Mouse (Mus musculus): ENCODE measurements at regions not wholly inside any gene's neighbourhood (a gene's known extent, or its start where the extent isn't known, plus 50 kb on each side); places are given as distances from the start of the nearest gene placed in this dataset.
"Not testable (repeated sequence)": the region's sequence is repeated elsewhere in the genome, so short reads cannot be mapped to it uniquely, and the experiment has no call there.

DNA sequence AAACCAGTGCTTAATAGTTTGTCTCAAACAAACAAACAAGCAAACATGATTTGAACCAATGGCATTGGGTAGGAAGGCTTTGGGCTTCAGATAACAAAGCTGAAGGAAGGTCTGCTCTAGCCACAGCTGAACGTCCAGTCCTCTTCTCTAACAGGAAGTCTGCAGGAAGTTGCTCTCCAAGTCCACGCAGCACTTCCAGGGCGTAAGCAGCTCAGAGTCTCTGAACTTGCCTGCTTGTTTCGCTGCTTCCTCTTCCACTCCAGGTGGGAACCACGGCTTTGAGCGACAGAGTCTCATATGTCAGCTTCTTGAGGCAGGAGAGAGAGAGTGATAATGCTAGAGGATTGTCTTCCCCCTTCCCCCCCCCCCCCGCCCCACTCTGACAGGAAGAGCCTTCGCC lies 123.6 kb downstream of the Tnfrsf21 start:
- DNase-seq = no peak

DNA sequence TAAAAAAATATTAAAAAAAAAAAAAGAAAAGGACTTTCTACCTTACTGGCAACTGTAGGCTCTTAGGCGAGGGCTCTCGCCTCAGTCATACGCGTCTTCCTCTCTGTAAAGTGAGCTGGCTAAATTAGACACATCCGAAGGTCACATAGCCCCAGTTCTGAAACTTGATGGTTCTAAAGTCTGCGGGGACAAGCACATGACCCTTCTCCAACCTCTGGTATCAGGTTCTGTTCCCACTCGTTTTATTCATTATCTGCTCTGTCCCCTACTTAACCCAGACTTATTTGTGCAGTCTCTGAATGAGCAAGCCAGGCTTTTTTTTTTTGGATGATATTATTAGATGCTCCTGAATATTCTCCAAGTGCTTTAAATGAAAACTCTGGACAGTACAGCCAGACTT lies 125.4 kb downstream of the Tnfrsf21 start:
- DNase-seq = no peak

DNA sequence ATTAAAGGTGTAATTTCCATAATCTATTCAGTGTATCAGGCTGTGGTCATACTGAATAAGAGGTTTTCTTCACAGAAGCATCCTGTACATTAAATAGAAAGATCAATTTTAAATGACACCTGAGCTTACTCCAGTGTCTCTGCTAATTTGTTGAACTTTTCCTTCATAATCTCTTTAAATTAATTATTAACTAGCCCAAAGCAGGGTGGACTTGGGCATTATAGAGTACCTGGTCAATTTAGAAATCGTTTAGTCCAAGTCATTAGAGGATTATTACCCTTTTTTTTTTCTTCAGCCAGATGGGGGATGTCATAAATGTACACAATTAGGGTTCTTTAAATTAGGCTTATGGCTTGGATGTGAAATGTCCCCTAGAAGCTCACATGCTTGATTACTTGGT lies 124.4 kb upstream of the Adgrf1 start:
- no peak for DNase-seq

DNA sequence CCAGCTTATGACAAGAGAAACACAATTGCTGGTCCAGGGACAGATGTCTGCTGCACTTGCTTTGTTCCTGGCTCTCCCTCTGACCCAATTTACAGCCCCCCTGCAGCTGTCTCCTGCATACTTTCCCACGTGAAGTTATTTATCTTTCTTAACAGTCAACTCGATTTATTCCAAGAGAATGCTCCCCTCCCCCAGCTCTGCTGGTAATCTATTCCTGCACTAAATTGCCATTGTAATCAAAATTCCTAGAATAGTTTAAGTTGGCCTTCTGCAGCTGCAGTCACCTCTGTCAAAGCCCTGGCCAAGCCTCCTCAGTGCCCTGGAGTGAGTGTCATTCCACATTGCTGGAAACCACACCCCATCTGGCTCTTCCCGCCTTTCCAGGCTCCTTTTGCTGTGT lies 122.2 kb upstream of the Adgrf1 start:
- peak; percentile 31 to 56 for DNase-seq

DNA sequence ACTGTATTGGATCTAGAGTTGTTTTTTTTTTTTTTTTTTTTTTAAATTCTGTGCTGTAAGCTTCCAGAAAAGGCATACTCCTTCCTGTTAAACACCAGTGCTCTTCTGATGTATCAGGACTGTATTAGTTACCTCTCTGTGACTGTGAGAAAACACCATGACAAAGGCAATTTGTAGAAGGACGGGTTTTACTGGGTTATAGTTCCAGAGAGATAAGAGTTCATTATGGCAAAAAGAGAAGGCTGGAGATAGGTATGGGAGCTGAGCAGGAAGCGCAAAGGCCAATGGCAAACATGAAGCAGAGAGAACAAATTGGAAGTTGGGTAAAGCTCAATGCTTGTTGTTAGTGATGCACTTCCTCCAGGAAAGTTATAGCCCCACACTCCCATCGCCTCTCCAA lies 117.5 kb upstream of the Adgrf1 start:
- no peak for DNase-seq

DNA sequence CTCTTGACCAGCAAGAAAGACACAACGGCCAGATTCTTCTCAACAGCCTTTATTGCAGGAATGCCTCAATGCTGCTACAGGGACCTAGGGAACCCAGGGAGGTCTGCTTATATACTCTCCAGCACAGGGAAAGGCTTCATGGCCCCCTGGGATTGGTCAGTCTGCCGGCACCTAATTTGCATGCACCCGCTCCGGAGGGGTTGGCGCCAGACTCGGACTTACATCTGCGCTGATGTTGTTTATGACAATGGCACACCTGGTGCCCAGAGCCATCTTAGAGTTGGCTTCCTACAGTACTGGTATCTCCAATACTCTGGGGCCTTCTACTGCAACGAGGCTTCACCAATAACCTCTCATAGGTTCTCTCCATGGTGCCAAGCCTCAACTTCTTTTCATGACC lies 114.9 kb upstream of the Adgrf1 start:
- DNase-seq = not testable (repeated sequence)

DNA sequence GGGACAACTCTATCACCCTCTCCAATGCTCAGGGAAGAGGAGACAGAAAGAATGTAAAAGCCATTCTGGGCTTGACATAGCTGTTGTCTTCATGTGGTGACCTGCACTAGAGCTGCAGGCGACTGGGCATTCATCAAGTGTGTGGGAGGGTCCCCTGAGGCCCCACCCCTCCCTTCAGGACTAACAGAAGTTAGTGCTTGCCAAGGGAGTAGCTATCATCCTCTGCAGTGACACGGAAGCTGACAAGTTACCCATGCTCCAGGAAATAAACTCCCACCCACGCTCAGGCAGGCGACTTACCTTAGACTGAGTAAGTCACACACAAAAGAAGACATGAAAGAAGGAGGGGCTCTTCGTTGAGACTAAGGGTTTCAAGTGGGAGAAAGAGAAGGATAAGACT lies 114.0 kb upstream of the Adgrf1 start:
- peak in 1 of 2 experiments; percentile 26 for DNase-seq

DNA sequence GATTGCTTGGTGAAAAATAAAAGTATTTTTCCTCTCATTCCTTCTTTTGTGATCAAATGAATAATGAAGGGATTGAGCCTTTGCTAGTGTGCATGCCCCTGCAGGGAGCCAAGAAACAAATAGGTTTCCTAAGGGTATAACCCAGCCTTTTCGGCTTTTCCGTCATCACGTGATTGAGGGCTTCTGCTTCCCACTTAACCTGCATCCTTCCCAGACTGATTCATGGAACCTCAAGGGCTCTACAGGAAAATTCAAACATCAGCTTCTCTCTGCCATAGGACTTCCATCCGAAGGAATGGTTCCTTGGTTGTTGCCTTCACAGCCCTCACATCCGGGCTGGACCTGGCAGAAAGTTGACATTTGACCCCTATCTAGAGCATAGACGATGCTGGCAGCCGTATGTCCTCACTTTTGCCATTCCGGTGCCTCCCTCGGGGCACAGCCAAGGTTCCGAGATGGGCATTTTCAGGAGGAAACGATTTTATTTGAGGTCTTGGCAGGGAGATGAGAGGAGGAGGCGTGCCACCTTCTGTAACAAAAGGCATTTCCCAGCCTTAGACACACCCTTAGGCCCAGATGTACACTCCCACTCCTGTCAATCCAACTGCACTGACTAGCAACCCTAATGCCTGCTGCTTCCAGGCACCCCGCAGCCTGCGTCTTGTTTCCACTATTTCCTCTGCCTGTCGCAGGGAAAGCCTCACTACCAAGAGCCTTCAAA lies 112.2 kb upstream of the Adgrf1 start:
- DNase-seq = peak; percentile 37 to 54

DNA sequence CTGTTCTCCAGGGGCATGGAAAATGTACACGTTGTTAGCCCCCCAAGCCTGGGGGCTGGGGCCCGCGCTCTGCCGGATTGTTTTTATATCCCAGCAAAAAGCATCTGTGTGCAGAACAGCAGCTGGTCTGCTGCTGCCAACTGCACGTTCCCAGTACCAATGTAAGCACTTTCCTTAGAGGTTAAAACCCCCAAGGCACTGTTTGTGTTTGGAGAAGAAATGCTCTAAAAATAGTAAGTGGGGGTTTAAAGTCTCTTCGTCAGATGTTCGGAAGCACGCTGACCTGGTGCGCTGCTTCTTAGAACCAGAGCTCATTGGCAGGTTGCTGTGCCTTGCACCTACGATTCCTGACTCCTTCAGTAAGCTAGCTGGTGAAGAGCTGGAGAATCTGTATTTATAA lies 111.4 kb upstream of the Adgrf1 start:
- DNase-seq = no peak

DNA sequence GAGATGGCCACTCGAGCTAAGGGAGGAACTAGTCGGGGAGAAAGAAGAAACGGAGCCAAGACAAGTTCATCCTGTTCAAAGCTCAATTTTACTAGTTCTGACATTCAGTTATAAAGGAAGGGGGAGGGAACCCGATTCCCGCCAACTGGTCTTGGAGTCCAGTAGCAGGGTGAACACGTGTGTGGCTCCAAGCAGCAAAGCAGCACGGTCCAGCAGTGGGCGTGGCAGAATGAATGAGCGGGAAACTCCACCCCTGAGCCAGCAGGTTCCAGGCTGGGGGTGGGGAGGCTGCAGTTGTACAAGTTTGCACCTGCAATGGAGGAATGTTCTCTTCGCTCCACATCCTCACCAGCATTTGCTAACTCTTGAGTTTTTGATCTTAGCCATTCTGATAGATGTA lies 108.8 kb upstream of the Adgrf1 start:
- DNase-seq = peak in 1 of 2 experiments; percentile 50

DNA sequence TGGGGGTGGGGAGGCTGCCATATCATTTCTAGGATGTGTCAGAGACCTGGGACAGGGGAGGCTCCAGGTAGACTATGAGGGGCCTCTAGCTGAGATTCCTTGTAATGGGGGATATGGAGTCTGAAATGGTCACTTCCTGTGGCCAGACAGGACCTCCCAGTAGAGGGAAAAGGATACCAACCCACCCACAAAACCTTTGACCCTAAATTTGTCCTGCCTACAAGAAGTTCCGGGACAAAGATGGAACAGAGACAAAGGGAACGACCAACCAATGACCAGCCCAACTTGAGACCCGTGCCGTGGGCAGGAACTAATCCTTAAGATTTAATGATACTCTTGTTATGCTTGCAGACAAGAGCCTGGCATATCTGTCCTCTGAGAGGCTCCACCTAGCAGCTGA lies 107.0 kb upstream of the Adgrf1 start:
- no peak for DNase-seq

DNA sequence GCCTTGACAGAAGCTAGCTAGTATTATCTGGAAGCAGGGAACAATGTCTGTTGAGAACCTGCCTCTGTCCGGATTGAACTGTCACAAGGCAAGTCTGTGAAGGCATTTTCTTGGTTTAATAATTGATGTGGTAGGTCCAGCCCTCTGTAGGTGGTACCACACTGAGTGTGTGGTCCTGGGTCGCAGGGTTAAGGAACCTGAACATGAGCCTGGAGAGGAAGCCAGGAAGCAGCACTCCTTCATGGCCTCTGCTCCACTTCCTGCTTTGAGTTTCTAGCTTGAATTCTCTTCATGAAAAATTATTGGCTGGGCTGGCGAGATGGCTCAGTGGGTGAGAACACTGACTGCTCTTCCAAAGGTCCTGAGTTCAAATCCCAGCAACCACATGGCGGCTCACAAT lies 104.0 kb upstream of the Adgrf1 start:
- peak; percentile 20 to 49 for DNase-seq

DNA sequence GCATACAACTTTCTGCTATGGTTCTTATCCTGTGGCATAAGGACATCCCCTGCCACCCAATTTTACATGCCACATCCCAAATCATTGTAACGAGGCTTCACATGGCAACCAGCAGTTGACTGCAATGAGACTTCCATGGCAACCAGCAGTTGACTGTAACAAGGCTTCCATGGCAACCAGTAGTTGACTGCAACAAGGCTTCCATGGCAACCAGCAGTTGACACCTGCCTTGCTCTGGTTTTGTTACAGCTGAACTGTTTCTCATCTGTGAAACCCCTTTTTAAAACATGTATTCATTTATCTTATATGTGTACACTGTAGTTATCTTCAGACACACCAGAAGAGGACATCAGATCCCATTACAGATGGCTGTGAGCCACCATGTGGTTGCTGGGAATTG lies 100.7 kb upstream of the Adgrf1 start:
- DNase-seq = no peak

DNA sequence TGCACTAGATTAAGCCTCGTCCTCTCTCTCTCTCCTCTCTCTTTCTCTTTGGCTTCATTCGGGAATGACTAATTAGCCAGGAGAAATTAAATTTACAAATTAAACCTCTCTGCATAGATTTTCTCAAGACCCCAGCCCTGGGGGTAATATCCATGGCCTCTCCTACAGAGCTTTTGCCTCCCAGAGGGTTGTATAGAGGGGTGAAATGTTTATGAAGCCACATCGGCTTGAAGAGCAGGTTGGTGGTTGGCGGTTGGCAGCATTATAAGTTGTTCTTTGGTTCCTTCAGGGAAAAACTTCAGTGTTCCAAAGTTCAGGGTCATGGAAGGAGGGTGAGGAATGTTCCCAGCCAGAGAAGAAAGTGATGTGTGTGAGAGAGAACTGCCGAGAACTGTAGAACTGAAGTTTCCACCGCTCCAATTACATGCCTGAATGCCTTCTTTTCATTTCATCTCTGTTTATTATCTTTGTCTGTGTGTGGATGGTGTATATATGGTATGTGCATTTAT lies 97.4 kb upstream of the Adgrf1 start:
- DNase-seq = no peak

DNA sequence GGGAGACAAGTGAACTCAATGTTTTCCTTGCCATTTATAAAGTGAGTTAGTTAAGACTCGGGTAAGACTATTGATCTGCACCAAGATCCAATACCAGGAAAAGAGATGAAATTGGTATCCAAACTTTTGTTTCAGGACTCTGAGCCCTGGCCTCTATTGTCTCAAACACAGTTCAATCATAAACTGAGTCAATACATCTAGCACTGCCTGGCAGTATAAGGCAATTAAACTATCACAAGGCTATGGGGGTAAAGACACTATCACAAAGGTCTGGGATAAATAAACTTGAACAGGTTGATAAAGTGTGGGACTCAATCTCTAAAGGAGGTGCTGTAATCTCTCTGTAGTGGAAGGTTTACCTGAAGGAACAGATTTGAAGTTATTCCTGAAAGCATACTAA lies 95.3 kb upstream of the Adgrf1 start:
- no peak for DNase-seq

DNA sequence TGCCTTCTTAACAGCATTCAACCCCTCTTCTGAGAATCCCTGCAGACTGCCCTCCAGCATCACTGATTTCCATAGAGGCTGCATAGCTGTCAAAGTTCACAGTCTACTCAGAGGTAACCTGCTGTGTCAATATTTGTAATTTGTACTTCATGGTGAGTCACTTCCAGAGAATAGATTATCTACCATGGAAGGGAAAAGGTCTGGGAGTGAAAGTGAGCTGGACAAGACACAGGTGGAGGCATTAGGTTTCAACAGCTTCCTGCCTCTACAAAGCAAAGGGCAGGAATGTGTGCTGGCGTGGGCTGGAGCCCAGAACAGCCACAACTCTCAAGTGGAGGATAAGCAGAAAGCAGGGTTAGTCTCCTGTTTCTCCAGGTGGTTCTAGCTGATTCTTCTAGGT lies 92.9 kb upstream of the Adgrf1 start:
- DNase-seq = no peak

DNA sequence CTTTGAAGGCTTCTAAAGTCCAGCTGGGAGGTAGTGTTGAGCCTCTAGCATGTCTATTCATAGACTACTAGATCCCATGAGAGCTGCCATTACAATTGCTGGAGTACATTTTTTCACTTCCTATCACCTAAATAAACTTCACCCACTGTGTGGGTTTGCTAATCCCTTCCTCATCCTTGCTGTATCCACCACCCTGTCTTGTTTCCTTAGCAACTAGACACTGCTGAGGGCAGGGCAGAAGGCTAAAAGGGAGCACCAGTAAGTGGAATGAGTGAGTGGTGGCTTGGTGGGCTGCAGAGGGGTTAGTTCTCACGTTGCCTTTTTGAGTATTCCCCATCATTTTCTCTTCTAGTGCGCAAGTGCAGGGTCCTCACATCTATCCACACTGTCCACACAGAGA lies 80.1 kb upstream of the Adgrf1 start:
- no peak for DNase-seq

DNA sequence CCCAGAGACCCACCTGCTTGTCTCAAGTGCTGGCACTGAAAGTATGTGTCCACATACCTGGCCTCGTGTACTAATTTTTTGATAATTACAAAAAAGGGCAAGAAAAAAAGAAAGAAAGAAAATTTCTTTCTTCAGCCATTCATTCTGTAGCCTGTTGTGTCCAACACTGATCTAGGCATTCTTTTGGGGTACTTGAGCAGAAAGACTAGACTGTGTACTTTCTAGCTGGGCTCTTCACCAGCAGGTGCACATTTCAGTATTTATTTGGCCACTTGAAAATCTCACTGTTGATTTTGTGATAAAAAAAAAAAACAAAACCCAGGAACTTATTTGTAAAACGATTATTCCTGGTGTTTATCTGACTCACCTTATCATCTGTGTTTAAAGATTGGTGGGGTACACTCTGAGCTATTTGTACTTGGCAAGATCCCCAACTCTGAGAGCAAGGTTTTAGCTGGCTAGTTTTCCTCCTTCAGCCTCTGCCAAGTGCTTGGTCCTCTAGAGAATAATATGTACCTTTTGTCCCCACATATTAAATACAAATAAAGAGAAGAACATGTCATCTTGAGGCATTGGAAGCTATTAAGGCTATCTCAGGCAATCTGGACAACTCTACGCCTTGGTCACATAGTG lies 79.2 kb upstream of the Adgrf1 start:
- DNase-seq = no peak

DNA sequence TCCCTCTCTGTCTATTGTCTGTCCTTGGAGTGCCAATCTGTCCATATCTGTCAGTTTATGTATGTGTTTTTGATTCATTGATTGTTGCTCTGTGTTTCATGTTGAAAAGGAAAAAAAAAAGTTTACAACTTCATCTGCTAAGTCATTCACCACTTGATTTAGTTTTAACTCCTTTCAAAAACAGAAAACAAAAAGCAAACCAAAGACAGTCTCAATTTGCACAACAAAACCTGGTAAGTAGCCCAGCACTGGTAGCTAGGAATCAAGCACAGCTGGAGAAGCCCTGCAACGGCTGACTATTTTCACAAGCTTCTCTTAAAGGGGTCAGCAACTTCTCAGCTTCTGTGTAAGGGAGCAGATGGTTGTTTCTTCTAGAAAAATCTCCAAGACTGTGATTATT lies 72.9 kb upstream of the Adgrf1 start:
- no peak for DNase-seq

DNA sequence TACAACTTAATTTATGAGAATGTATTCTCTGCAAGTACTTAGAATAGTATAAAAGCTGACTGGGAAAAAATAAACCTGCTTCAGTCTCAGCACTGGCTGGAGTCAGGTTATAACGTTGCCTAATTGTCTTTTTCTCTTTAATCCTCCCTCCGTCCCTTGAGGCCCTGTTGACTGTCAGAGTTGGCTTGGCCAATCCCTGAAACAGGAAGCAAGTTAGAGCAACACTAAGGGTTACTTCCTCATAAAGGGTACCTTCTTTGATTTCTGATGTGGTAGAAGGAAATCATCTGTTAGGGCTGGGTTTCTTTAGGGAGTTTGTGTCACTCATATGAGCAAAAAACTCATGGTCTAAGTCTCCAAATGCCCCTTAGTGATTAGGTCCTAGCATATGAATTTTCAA lies 69.3 kb upstream of the Adgrf1 start:
- DNase-seq = no peak

DNA sequence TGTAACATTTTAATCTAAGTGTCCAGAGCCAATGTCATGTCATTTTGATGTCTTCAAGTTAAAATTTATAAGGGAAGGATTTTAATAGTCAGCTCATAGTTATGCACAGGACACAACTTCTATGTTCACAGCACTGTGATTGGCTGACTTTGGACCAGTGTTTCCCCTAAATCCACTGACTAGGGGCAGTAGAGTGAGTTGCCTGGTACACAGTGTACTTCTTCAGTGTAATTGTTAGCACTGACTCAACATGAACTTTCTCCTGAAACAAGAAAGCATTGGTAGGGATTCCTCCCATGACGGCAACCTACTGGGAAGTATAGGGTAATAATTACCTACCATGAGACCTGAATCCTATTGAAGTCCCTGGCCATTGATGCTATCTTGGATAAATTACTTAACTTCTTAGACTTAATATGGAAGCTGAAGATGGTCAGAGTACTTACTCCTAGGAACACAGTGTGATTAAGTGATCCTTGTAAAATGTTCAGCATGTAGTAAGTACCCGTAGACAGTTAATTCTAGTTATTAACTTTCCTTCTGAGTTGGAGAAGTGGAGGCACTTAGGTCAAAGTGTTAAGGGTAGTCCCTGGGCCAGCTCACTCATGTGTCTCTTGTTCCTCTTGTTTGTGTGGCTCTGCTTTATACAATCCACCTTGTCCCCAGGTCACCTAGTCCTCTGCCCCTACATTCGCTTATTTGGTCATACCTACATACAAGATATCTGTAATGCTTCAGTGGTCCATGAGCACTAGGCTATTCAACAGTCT lies 63.2 kb upstream of the Adgrf1 start:
- no peak for DNase-seq

DNA sequence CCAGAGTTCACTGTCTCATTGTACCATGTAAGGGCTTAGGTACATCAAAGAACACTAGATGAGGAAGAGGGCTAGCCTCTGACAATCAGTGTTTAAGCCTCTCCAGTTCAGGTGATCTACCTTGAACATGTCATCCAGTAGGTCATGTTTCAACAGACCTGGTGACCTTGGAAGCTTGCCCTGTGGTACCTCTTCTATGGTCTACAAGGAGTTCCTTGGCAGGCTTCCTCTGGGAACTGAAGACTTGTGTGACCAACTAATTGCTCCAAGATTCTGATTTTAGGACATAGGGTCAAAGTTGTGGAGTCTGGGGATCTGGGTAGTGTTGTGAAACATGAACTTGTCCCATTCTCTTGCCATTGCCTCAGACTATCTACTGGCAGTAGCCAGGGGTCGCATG lies 60.4 kb upstream of the Adgrf1 start:
- no peak for DNase-seq

DNA sequence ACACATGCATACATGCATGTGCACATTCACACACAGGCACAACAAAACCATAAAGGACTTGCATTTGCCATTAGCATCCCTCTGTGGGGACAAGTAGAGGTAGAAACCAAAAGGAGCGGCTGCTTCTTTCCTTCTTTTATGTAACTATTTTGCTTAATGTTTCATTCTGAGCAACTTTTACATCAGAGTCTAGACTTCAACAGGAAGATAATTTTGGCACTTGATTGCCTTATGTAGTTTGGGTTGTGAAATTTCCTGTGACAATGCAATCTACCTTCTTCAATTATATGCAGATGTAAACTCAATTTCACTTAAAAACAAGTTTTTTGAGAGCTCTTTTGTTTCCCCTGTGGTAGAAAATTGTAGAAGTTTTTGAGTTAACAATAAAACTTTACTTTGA lies 56.1 kb upstream of the Adgrf1 start:
- no peak for DNase-seq

DNA sequence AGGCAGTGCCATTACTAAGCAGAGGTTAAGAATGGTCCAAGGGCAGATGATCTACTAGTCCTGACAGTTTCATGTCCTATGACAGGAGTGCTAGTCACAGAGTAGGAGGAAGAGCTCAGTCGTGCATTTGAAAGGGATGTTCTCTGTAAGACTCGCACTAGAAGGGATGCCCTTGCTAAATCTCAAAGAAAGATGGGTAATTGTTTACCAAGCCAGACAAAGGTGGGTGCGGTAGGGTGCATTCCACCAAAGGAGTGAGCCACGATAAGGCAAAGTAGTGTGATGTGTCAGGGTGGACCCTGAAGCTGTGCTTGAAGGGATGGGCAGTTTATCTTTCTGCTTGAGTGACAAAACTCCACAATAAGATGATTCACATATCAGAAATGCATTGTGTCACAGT lies 50.5 kb upstream of the Adgrf1 start:
- DNase-seq = no peak
